Mouse (Mus musculus): ENCODE results near the gene Sccpdh. TPM values are rescaled to one million over a fixed set of nuclear protein-coding genes. Genes with fewer than 3 reads are reported as not detected.
"Not testable (repeated sequence)": the region's sequence is repeated elsewhere in the genome, so short reads cannot be mapped to it uniquely, and the experiment has no call there.

The Sccpdh gene
- polyA plus RNA-seq, 1 experiment from 2014 or later: 94.2 TPM

DNA sequence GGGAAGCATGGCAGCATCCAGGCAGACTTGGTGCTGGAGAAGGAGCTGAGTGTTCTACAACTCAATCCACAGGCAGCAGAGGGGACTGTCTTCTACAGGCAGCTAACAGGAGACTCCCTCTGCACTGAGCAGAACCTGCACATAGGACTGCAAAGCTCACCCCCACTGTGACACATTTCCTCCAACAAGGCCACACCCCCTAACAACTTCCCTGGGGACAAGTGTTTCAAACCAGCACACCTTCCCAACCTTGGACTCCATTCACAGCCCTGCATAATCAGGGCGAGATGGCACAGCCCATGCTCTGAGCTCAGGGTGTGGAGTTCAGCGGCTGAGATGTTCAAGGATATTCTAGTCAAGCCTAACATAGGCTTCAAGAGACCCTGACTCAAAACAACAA is 9.0 kb downstream of the Sccpdh start:
- no peak overlapping the region for H3K4me2 ChIP-seq (ENCODE audit: low read depth, low read length)
- H3K4me1 ChIP-seq (ENCODE audit: control insufficient read depth, insufficient read depth, low read length): no peaks in the 10 kb centered on the region
- 90% methylated on average over 2 of the region's 2 CpGs for WGBS
- no peaks in the 10 kb centered on the region for H3K36me3 ChIP-seq (replicated peaks; ENCODE audit: control insufficient read depth, insufficient read depth, low read depth, low read length)
- ATAC-seq (replicated peaks; ENCODE audit: insufficient number of reproducible peaks, low FRiP score, low TSS enrichment, low read depth) (no peak), DNase-seq (ENCODE audit: low spot score) (no peak)
- no peak overlapping the region for H3K4me3 ChIP-seq (ENCODE audit: low read depth, low read length)
- H3K27me3 ChIP-seq (ENCODE audit: control insufficient read depth, insufficient read depth, low read length): no peaks in the 10 kb centered on the region
- no peak overlapping the region for H3K9ac ChIP-seq (replicated peaks; ENCODE audit: low read length)
- no peak overlapping the region for H3K27ac ChIP-seq (replicated peaks; ENCODE audit: low read depth, low read length)
- no peaks in the 10 kb centered on the region for H3K9me3 ChIP-seq (replicated peaks; ENCODE audit: control insufficient read depth, low read length)

DNA sequence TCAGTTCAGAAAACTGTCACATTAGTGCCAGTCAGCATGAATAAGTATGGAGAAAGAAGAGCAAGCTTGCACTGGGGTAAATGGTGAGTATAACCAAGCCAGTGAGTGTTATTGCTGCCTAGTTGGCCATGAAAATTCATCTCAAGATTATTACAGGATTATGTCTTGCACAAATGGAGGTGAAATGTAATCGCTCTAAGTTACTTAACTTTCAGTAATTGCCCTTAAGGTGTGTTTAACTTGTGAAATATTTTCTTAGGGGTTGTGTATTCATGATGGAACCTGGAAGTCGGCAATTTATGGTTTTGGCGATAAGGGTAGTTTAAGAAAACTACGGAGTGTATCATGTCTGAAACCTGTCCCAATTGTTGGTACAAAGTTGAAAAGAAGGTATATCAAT is 11.3 kb downstream of the Sccpdh start:
- no peak overlapping the region for H3K4me2 ChIP-seq (ENCODE audit: low read depth, low read length)

GRCm38 (mm10) chr1:179682753-179683152 is 14.7 kb downstream of the Sccpdh start:
- not testable (repeated sequence) for H3K4me2 ChIP-seq (ENCODE audit: low read depth, low read length); H3K27me3 ChIP-seq (ENCODE audit: control insufficient read depth, insufficient read depth, low read length); H3K9me3 ChIP-seq (replicated peaks; ENCODE audit: control insufficient read depth, low read length); ATAC-seq (replicated peaks; ENCODE audit: insufficient number of reproducible peaks, low FRiP score, low TSS enrichment, low read depth); H3K4me1 ChIP-seq (ENCODE audit: control insufficient read depth, insufficient read depth, low read length); H3K27ac ChIP-seq (replicated peaks; ENCODE audit: low read depth, low read length); H3K4me3 ChIP-seq (ENCODE audit: low read depth, low read length); DNase-seq (ENCODE audit: low spot score); H3K9ac ChIP-seq (replicated peaks; ENCODE audit: low read length); H3K36me3 ChIP-seq (replicated peaks; ENCODE audit: control insufficient read depth, insufficient read depth, low read depth, low read length)
- WGBS: 88% methylated on average over 9 of the region's 10 CpGs

More for the DNA sequence above, 11.3 kb downstream of the Sccpdh start:
- H3K9me3 ChIP-seq (replicated peaks; ENCODE audit: control insufficient read depth, low read length): no peaks in the 10 kb centered on the region
- no peaks in the 10 kb centered on the region for H3K4me1 ChIP-seq (ENCODE audit: control insufficient read depth, insufficient read depth, low read length)
- no peak overlapping the region for H3K9ac ChIP-seq (replicated peaks; ENCODE audit: low read length)
- peaks cover 2% of the 10 kb centered on the region; the same call in 1 of the 2 replicates for H3K36me3 ChIP-seq (replicated peaks; ENCODE audit: control insufficient read depth, insufficient read depth, low read depth, low read length)
- ATAC-seq (replicated peaks; ENCODE audit: insufficient number of reproducible peaks, low FRiP score, low TSS enrichment, low read depth) (no peak), DNase-seq (ENCODE audit: low spot score) (no peak)
- no peak overlapping the region for H3K27ac ChIP-seq (replicated peaks; ENCODE audit: low read depth, low read length)
- WGBS: 89% methylated on average over 4 of the region's 4 CpGs
- H3K27me3 ChIP-seq (ENCODE audit: control insufficient read depth, insufficient read depth, low read length): no peaks in the 10 kb centered on the region
- H3K4me3 ChIP-seq (ENCODE audit: low read depth, low read length): no peak overlapping the region

- Histone ChIP-seq H3K36me3 (replicated peaks; ENCODE audit: control insufficient read depth, insufficient read depth, low read depth, low read length) (peaks cover 2% of the 10 kb centered on the region; the same call in 1 of the 2 replicates), H3K9me3 (replicated peaks; ENCODE audit: control insufficient read depth, low read length) (no peaks in the 10 kb centered on the region), H3K27me3 (ENCODE audit: control insufficient read depth, insufficient read depth, low read length) (no peaks in the 10 kb centered on the region), H3K4me3 (ENCODE audit: low read depth, low read length) (no peak overlapping the region), H3K4me2 (ENCODE audit: low read depth, low read length) (no peak overlapping the region), H3K9ac (replicated peaks; ENCODE audit: low read length) (no peak overlapping the region), H3K27ac (replicated peaks; ENCODE audit: low read depth, low read length) (no peak overlapping the region), H3K4me1 (ENCODE audit: control insufficient read depth, insufficient read depth, low read length) (no peaks in the 10 kb centered on the region)
- WGBS: 95% methylated on average over 6 of the region's 6 CpGs
- ATAC-seq (replicated peaks; ENCODE audit: insufficient number of reproducible peaks, low FRiP score, low TSS enrichment, low read depth) (no peak), DNase-seq (ENCODE audit: low spot score) (no peak)
These were observed 18.3 kb downstream of the Sccpdh start for GRCm38 (mm10) chr1:179686348-179686747.

DNA sequence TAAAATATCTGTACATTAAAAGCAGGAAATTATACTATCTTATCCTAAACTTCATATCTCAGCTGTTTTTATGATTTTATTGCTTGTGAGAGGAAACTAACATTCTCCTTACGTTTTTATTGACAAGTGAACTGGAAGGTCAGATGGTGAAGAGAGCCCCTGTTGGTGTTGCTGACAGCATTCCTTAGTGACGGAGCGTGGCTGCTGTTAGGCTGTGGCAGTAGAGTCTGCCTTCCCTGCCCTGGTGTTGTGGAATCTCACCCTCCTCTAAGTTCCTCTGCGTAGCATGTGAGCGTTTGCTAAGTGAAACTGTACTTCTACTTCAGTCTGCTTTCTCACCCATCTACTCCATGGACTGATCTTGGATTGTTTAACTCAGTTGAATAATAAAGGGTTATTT is 18.8 kb downstream of the Sccpdh start:
- Histone ChIP-seq H3K27me3 (ENCODE audit: control insufficient read depth, insufficient read depth, low read length) (no peaks in the 10 kb centered on the region), H3K9ac (replicated peaks; ENCODE audit: low read length) (no peak overlapping the region), H3K9me3 (replicated peaks; ENCODE audit: control insufficient read depth, low read length) (no peaks in the 10 kb centered on the region), H3K36me3 (replicated peaks; ENCODE audit: control insufficient read depth, insufficient read depth, low read depth, low read length) (peaks cover 2% of the 10 kb centered on the region; the same call in 1 of the 2 replicates), H3K4me3 (ENCODE audit: low read depth, low read length) (no peak overlapping the region), H3K4me2 (ENCODE audit: low read depth, low read length) (no peak overlapping the region), H3K4me1 (ENCODE audit: control insufficient read depth, insufficient read depth, low read length) (no peaks in the 10 kb centered on the region), H3K27ac (replicated peaks; ENCODE audit: low read depth, low read length) (no peak overlapping the region)
- ATAC-seq (replicated peaks; ENCODE audit: insufficient number of reproducible peaks, low FRiP score, low TSS enrichment, low read depth): no peak
- DNase-seq (ENCODE audit: low spot score): no peak
- 84% methylated on average over 5 of the region's 5 CpGs for WGBS

- no peak overlapping the region for H3K4me3 ChIP-seq (ENCODE audit: low read depth, low read length)
- no peak overlapping the region for H3K27ac ChIP-seq (replicated peaks; ENCODE audit: low read depth, low read length)
- no peaks in the 10 kb centered on the region for H3K4me1 ChIP-seq (ENCODE audit: control insufficient read depth, insufficient read depth, low read length)
- H3K4me2 ChIP-seq (ENCODE audit: low read depth, low read length): no peak overlapping the region
- H3K9ac ChIP-seq (replicated peaks; ENCODE audit: low read length): no peak overlapping the region
- 86% methylated on average over 1 of the region's 1 CpGs for WGBS
- no peaks in the 10 kb centered on the region for H3K27me3 ChIP-seq (ENCODE audit: control insufficient read depth, insufficient read depth, low read length)
- no peak for ATAC-seq (replicated peaks; ENCODE audit: insufficient number of reproducible peaks, low FRiP score, low TSS enrichment, low read depth)
- no peaks in the 10 kb centered on the region for H3K9me3 ChIP-seq (replicated peaks; ENCODE audit: control insufficient read depth, low read length)
- no peak for DNase-seq (ENCODE audit: low spot score)
- peaks cover 2% of the 10 kb centered on the region; the same call in 1 of the 2 replicates for H3K36me3 ChIP-seq (replicated peaks; ENCODE audit: control insufficient read depth, insufficient read depth, low read depth, low read length)
These were observed 19.3 kb downstream of the Sccpdh start for GRCm38 (mm10) chr1:179687305-179687704.

GRCm38 (mm10) chr1:179687966-179688365 is 20.0 kb downstream of the Sccpdh start:
- DNase-seq (ENCODE audit: low spot score): no peak
- H3K36me3 ChIP-seq (replicated peaks; ENCODE audit: control insufficient read depth, insufficient read depth, low read depth, low read length): peaks cover 2% of the 10 kb centered on the region; the same call in 1 of the 2 replicates
- no peak overlapping the region for H3K4me3 ChIP-seq (ENCODE audit: low read depth, low read length)
- H3K4me1 ChIP-seq (ENCODE audit: control insufficient read depth, insufficient read depth, low read length): no peaks in the 10 kb centered on the region
- no peak overlapping the region for H3K4me2 ChIP-seq (ENCODE audit: low read depth, low read length)
- no peaks in the 10 kb centered on the region for H3K9me3 ChIP-seq (replicated peaks; ENCODE audit: control insufficient read depth, low read length)
- H3K27ac ChIP-seq (replicated peaks; ENCODE audit: low read depth, low read length): no peak overlapping the region
- ATAC-seq (replicated peaks; ENCODE audit: insufficient number of reproducible peaks, low FRiP score, low TSS enrichment, low read depth): no peak
- no peaks in the 10 kb centered on the region for H3K27me3 ChIP-seq (ENCODE audit: control insufficient read depth, insufficient read depth, low read length)
- H3K9ac ChIP-seq (replicated peaks; ENCODE audit: low read length): no peak overlapping the region
- 92% methylated on average over 3 of the region's 3 CpGs for WGBS

GRCm38 (mm10) chr1:179688415-179688814 is 20.4 kb downstream of the Sccpdh start:
- H3K9me3 ChIP-seq (replicated peaks; ENCODE audit: control insufficient read depth, low read length): no peaks in the 10 kb centered on the region
- no peaks in the 10 kb centered on the region for H3K27me3 ChIP-seq (ENCODE audit: control insufficient read depth, insufficient read depth, low read length)
- H3K27ac ChIP-seq (replicated peaks; ENCODE audit: low read depth, low read length): no peak overlapping the region
- WGBS: 90% methylated on average over 6 of the region's 6 CpGs
- ATAC-seq (replicated peaks; ENCODE audit: insufficient number of reproducible peaks, low FRiP score, low TSS enrichment, low read depth) (no peak), DNase-seq (ENCODE audit: low spot score) (no peak)
- H3K36me3 ChIP-seq (replicated peaks; ENCODE audit: control insufficient read depth, insufficient read depth, low read depth, low read length): peaks cover 2% of the 10 kb centered on the region; the same call in 1 of the 2 replicates
- no peak overlapping the region for H3K4me3 ChIP-seq (ENCODE audit: low read depth, low read length)
- H3K4me2 ChIP-seq (ENCODE audit: low read depth, low read length): no peak overlapping the region
- no peaks in the 10 kb centered on the region for H3K4me1 ChIP-seq (ENCODE audit: control insufficient read depth, insufficient read depth, low read length)
- H3K9ac ChIP-seq (replicated peaks; ENCODE audit: low read length): no peak overlapping the region
